Mouse (Mus musculus) limb, embryonic 13.5 days (tissue): ENCODE data around the gene Pramef8. TPM values are rescaled to one million over a fixed set of nuclear protein-coding genes. Genes with fewer than 3 reads are reported as not detected.
"Not testable (repeated sequence)": the region's sequence is repeated elsewhere in the genome, so short reads cannot be mapped to it uniquely, and the experiment has no call there.

Experiments
- ATAC-seq: fragments of 200-750 bp; cut with Nextera tagmentation; 2 replicates; pipeline ENCODE4 v1.8.0; 2017; ENCODE audit warnings: low read depth, moderate number of reproducible peaks, moderate TSS enrichment; ENCODE audit not compliant: low FRiP score
- H3K27ac ChIP-seq: fragments of 300-500 bp; sonication (generic); 2 replicates; pipeline ENCODE4 v1.5.1; 2015; ENCODE audit warnings: inconsistent platforms, mild to moderate bottlenecking, moderate library complexity
- H3K27me3 ChIP-seq: fragments of 300-500 bp; sonication (generic); 2 replicates; pipeline ENCODE4 v1.6.1; 2015; ENCODE audit warnings: mild to moderate bottlenecking, inconsistent platforms
- H3K36me3 ChIP-seq: fragments of 300-500 bp; sonication (generic); 2 replicates; pipeline ENCODE4 v1.6.1; 2015; ENCODE audit warnings: inconsistent platforms, mild to moderate bottlenecking, moderate library complexity
- H3K4me1 ChIP-seq: fragments of 300-500 bp; sonication (generic); 2 replicates; pipeline ENCODE4 v1.6.1; 2015; ENCODE audit warnings: inconsistent platforms
- H3K4me2 ChIP-seq: fragments of 300-500 bp; sonication (generic); replicated peaks from 2 replicates; pipeline ENCODE4 v1.6.1; 2015; ENCODE audit warnings: inconsistent platforms, mild to moderate bottlenecking, moderate library complexity
- H3K4me3 ChIP-seq: fragments of 300-500 bp; sonication (generic); 2 replicates; pipeline ENCODE4 v1.5.1; 2015; ENCODE audit warnings: moderate library complexity, mild to moderate bottlenecking, inconsistent platforms
- H3K9ac ChIP-seq: fragments of 300-500 bp; sonication (generic); 2 replicates; pipeline ENCODE4 v1.6.1; 2015; ENCODE audit warnings: mild to moderate bottlenecking, inconsistent platforms
- H3K9me3 ChIP-seq: fragments of 300-500 bp; sonication (generic); 2 replicates; pipeline ENCODE4 v1.6.1; 2016; ENCODE audit warnings: inconsistent platforms
- WGBS: fragments of 180-500 bp; shearing (Covaris S2); methylation state at CpG from one replicate; pipeline ENCODE4 v1.1.7; 2015; 5-methylcytosine and 5-hydroxymethylcytosine counted together
- polyA plus RNA-seq: library from polyadenylated mRNA; unstranded; fragments of >200 nt; fragmentation: Nextera tagmentation; extraction: Ambion mirVana; gene quantifications from 2 replicates; pipeline ENCODE4 v1.2.1, GENCODE M21; 2015

Pramef8 gene
- polyA plus RNA-seq, 1 experiment from 2014 or later = 24.3 TPM

GRCm38 (mm10) chr4:143414121-143414520, 1.9 kb downstream of the Pramef8 start:
- no peaks in the 10 kb centered on the region for H3K9me3 ChIP-seq

GRCm38 (mm10) chr4:143426770-143427169, 14.5 kb downstream of the Pramef8 start:
- ATAC-seq, H3K27me3 ChIP-seq, H3K4me2 ChIP-seq, H3K9ac ChIP-seq, H3K36me3 ChIP-seq, H3K4me3 ChIP-seq, H3K4me1 ChIP-seq, H3K27ac ChIP-seq, H3K9me3 ChIP-seq: not testable (repeated sequence)
- 50% methylated on average over 5 of the region's 5 CpGs for WGBS

More at GRCm38 (mm10) chr4:143414121-143414520, 1.9 kb downstream of the Pramef8 start:
- Histone ChIP-seq H3K27me3 (no peaks in the 10 kb centered on the region), H3K9ac (no peak overlapping the region), H3K36me3 (peaks cover 50% of the 10 kb centered on the region), H3K4me2 (no peak overlapping the region), H3K27ac (no peak overlapping the region), H3K4me3 (no peak overlapping the region), H3K4me1 (0 out of 2 replicates have a peak, but pooled peaks cover 4% of the 10 kb centered on the region)
- no peak for ATAC-seq
- WGBS = 92% methylated on average over 3 of the region's 3 CpGs

DNA sequence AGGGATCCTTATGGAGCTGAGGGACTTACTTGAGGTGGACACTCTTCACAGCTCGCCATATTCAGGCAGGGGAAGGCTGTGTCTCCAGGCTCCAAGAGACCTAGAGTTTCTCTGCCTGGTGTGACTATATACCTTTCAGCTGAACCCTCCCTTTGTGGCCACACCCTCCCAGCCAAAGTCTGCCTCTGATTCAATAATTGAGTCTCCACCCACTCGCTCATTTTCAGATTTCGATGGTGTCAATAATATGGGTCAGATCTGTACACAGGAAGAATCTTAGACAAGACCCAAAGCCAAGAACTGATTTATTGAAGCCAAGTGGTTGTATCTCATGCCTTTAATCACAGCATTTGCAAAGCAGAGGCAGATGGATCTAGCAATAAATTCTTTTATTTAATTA, 38.0 kb downstream of the Pramef8 start, which contains the start of gene Oog4:
Gene Oog4, minus strand, starts transcription at position 101 of the 400 bp plus-strand sequence.
- no peak within 1 kb of the TSS for H3K4me2 ChIP-seq
- no peak within 1 kb of the TSS for H3K9ac ChIP-seq
- WGBS = 87% methylated on average over 3 of the region's 3 CpGs
- H3K27ac ChIP-seq = no peak within 1 kb of the TSS
- no peaks in the 10 kb centered on the region for H3K36me3 ChIP-seq
- H3K4me1 ChIP-seq = no peaks in the 10 kb centered on the region
- ATAC-seq = no peak
- no peak within 1 kb of the TSS for H3K4me3 ChIP-seq
- no peaks in the 10 kb centered on the region for H3K9me3 ChIP-seq
- H3K27me3 ChIP-seq = no peaks in the 10 kb centered on the region

Other genes with a start within 250 kb of the Pramef8 start
- 17.4 and 18.0 TPM in 2 replicates for gene Prdm2, start 199.4 kb upstream of the Pramef8 start, polyA plus RNA-seq
- gene Pdpn, start 112.9 kb upstream of the Pramef8 start, polyA plus RNA-seq = 62.5 and 63.3 TPM in 2 replicates
- 1.0 TPM in 2 replicates for gene Lrrc38, start 62.7 kb upstream of the Pramef8 start, polyA plus RNA-seq
- not detected in 2 replicates for gene Pramel1, start 18.0 kb upstream of the Pramef8 start, polyA plus RNA-seq
- not detected in 2 replicates for gene Oog4, start 37.9 kb downstream of the Pramef8 start, polyA plus RNA-seq
- not detected in 2 replicates for gene Gm13043, start 98.9 kb downstream of the Pramef8 start, polyA plus RNA-seq
- not detected in 2 replicates for gene Gm13040, start 123.5 kb downstream of the Pramef8 start, polyA plus RNA-seq
- gene BC080695, start 139.3 kb downstream of the Pramef8 start, polyA plus RNA-seq = not detected in 2 replicates
- not detected in 2 replicates for gene Gm13057, start 139.3 kb downstream of the Pramef8 start, polyA plus RNA-seq
- not detected in 2 replicates for gene Gm13083, start 202.6 kb downstream of the Pramef8 start, polyA plus RNA-seq
- not detected in 2 replicates for gene Gm13088, start 244.8 kb downstream of the Pramef8 start, polyA plus RNA-seq